Mouse (Mus musculus) heart, postnatal 0 days (tissue): ENCODE measurements around the gene P3h3.

Source experiments
- CTCF ChIP-seq: IDR thresholded peaks from 2 replicates; pipeline ENCODE4 v1.5.1; 2016; ENCODE audit warnings: antibody characterized with exemption, control low read depth, low read depth
- EP300 ChIP-seq: IDR thresholded peaks from 2 replicates; pipeline ENCODE4 v1.6.1; 2016; ENCODE audit warnings: antibody characterized with exemption, low read depth

- TF ChIP-seq CTCF (no peak), EP300 (no peak)
Observed at GRCm38 (mm10) chr6:124863125-124863657, 5.6 kb upstream of the P3h3 start.
